Mouse (Mus musculus) skeletal muscle tissue, postnatal 0 days (tissue): Measurements from ENCODE around the gene Elmo3. TPM values are rescaled to one million over a fixed set of nuclear protein-coding genes. Genes with fewer than 3 reads are reported as not detected.

Experiments used
- microRNA counts: library from miRNA; unstranded; fragments of <30 nt; microRNA quantifications from one replicate; lab custom pipeline; 2015
- microRNA-seq, 2 experiments: library from miRNA; unstranded; fragments of <30 nt; microRNA quantifications; one replicate each; pipeline ENCODE4; 2016
- polyA plus RNA-seq: library from polyadenylated mRNA; unstranded; fragments of >200 nt; fragmentation: Nextera tagmentation; extraction: Ambion mirVana; gene quantifications from 2 replicates; pipeline ENCODE4 v1.2.1, GENCODE M21; 2015

The Elmo3 gene
- 2.3 and 3.0 TPM in 2 replicates for polyA plus RNA-seq

DNA sequence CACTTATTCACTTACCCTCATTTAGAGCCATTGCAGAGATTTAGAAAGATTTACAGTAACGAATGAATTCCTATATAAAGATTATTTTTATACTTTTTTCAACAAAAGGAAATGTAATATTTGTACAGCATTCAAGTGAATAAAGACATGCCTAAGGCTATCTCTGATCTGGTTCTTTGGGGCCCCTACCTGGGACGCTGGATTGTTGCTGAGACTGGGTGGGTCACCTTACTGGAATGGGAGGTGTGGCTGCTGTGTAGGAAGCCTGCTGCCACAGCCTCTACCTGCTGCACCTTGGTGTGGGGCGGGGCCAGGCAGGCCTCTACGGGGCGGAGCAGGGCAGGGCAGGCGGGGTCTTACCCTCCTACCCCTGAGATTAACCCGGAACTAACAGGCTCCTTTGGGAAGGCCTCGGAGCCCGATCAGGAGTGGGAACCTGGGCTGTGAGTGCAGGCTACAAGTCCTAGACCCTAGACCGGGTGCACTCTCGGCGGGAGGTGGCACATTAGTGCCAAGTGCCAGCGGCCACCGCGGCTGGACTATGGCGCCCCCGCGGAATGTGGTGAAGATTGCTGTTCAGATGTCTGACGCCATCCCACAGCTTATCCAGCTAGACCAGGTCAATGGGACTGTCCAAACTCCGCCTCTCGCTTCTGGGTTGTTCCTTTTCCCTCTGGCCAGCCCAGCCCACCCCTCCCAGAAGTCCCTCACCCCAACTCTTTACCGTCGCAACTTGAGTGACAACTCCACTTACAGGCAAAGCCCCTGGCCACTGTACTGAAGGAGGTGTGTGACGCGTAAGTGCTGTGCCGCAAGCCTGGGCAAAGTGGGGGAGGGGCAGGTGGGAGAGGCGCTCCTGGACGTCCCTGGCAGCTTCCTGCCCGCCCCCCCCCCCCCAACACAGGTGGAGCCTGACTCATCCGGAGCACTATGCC is at the start of gene Elmo3:
TSS of gene Elmo3 (plus strand) at position 391 of the 935 bp plus-strand sequence.

DNA sequence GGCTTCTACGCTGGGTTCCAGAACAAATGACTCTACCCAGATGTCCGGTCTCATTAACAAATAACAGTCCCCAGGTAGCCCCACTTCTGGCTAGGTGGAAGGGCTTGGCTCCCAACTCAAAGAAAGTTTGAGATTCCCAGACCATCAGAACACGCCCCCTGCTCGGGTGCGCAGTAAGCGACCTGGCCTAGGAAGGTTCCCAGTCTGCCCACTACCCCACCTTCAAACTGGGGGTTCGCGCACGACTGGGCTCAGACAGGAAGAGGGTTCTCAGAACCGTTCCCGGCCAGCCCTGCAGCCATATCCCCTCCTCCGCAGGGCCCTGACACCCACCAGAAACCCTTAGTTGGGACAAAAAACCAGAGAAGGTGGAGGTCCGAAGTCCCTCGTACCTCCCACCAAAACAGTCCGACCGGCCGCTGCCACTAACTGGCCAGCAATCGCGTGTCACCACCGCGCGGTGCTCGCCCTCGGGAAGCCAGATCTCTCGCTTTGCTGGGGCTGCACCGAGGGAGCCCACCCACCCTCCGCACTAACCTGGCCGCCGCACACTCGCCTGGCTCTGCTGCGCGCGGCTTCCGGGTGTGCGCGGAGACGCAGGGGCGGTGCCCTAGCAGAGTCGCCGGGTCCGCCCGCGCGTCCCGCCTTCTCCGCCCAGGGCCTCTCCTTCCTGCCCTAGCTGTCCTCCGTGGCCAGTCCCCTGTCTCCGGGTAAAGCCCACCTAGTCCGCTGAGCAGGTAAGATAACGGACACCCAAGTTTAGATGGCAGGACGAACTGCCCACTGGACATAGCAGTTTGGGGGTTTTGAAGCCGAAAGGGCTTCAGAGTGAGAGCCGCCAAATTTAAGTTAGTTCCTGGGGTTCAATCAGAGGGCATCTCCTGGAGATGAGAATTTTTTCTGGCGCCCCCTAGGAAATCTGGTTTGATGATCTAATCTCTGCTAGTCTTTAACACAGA is 41.1 kb upstream of the Elmo3 start, which contains the start of the genes Tradd and Fbxl8:
TSS of gene Tradd (minus strand) at position 586 of the 959 bp plus-strand sequence.
TSS of gene Fbxl8 (plus strand) at position 625 of the 959 bp plus-strand sequence.

DNA sequence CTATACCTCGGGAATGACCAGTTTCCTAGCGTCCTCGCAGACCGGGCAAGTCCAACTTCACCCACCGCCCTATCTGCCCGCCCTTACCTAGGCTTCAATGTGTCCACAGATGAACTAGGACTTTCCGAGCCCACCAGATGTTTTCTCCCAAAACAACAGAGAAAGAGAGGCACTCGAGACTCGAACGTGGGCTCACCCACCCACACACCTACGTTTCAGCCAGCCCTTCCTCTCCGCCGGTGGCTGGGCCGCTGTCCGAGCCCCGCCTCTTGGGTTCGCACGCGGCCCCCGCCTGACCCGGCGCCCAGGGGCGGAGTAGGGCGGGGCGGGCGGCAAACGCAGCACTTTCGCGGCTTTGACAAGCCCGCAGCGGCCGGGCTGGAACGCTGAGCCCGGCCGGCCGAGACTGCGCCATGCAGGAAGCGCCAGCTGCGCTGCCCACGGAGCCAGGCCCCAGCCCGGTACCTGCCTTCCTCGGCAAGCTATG is 35.9 kb upstream of the Elmo3 start, which contains the start of gene Hsf4:
TSS of gene Hsf4 (plus strand) at position 341 of the 487 bp plus-strand sequence.

DNA sequence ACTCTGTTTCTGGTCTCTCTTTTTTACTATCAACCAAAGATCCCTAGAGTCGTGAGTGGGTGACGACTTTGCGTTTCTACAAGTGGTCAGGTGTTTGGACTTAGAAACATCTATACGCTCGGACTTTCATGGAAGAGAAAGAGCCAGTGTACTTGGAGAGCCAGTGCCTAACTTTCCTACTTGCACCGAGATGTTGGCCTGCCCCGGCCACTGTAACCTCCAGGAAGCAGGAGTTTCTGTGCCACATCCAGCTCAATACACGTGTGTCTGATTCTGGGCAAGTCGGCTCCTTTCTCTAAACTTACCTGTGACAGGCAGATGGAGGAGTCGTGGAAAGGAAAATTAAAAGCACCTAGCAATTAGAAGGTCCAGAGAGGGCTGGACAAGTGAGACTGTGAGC is 29.6 kb upstream of the Elmo3 start, which contains the start of gene Nol3:
TSS of gene Nol3 (plus strand) at position 301 of the 400 bp plus-strand sequence.

DNA sequence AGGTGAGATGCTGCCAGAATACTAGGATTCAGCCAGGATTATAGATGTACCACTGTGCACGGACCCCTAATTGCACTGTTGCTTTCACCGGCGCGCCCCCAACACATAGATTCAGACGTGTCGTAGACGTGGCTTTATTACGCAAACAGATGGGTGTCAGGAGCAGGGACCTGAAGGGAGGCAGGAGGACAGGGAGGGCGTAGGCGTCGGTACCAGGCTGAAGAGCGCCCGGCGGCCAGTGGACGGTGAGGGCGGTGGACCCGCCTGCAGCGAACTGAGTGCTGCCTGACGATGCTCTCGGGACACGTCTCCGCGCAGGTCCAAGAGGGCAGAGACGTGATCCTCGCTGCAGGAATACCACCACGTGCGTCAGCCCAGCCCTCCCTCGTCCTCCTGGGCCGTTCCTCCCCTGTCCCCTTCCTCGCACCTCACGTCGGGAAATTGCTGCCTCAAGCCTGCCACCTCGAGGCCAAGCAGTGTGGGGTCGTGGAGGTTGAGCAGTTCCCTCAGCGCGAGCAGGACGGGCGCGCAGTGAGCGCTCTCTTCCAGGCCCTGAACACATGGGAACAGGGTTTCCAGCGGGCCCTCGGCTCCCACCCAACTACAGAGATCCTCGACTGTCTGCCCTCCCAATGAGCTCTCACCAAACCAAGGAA is 15.5 kb upstream of the Elmo3 start, which contains the start of gene 4931428F04Rik:
TSS of gene 4931428F04Rik (minus strand) at position 60 of the 656 bp plus-strand sequence.

DNA sequence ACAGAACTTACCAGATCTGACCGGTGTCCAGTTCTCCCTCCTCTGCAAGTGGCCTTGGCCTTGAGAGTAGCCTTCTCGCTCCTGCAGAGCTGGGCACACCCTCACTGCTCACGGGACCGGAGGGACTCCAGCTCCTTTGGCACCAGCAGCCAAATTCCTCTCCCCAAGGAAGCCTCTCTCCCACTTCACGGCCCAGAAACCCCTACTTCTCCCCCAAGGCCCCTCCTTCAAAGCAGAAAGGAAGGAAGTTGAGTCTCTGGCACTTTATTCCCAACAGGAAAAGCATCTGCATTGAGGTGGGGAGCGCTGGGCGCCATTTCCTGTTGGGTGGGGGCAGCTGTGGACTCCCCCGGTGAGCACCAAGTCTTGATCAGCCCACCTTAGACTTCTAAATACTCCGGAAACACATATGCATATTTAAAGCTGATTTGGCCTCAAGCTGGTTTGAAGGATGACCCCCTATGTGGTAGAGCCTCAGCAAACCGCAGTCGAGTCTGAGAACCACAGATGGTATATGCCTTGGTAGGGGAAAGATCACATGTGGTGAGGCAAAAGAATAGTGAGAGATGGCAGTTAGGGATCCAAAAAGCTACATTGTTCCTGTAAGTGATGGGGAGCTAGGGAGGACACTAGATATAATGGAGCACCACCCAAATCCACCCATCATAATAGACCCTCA is 9.4 kb upstream of the Elmo3 start, which contains the start of gene Exoc3l:
TSS of gene Exoc3l (minus strand) at position 207 of the 679 bp plus-strand sequence.

DNA sequence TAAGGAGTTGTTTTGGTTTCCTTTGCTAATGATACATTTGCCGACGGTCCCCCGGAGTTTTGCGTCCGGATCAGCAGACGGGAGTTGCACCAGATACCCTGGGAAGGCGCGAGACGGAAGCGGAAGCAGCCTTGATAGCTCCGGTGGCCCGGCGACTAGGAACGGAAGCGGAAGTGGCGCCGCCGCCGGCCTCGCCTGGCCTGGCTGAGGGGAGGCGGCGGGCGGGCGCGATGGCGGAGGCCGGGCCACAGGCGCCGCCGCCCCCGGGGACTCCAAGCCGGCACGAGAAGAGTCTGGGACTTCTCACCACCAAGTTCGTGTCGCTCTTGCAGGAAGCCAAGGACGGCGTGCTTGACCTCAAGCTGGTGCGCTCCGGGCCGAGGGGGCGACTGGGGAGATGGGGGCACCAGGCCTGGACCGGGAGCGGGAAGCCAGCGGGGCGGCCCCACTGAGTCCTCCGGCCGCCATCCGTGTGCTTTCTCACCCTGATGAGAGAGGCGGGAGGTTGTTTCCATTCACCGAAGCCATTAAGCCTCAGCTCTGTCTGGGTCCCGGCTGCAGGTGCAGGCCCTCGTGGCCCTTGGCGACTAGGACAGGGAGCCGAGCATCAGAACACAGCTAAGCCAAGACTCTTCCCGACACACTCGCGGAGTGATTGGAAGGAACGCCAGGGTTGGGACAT is 7.7 kb upstream of the Elmo3 start, which contains the start of gene E2f4:
TSS of gene E2f4 (plus strand) at position 153 of the 682 bp plus-strand sequence.

DNA sequence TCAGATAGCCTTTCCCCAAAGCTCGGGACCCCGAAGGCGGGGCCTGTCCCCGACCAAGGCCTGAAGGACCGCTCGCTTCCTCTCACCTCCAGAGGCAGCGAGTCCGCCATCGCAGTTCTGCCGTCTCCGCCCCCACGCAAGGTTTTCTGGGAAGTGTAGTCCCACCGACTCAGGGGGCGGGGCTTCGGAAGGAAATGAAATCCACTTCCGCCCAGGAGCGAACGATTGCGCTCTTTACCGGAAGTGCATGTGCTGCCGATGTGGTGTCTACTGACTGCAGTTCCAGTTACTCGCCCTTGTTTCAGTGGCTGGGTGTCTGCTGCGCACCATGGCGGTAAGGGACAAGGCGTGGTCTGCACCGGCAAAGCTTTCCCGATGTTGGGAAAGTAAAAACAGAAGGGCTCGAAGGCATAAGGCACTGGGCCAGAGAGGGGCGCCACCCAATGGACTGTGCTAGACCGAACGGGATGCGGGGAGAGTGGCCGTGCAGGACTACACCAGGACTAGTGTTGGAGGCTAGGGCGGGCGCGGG is 20.8 kb downstream of the Elmo3 start, which contains the start of the genes Lrrc29 and Tmem208:
TSS of gene Lrrc29 (minus strand) at position 138 of the 532 bp plus-strand sequence.
TSS of gene Tmem208 (plus strand) at position 214 of the 532 bp plus-strand sequence.

DNA sequence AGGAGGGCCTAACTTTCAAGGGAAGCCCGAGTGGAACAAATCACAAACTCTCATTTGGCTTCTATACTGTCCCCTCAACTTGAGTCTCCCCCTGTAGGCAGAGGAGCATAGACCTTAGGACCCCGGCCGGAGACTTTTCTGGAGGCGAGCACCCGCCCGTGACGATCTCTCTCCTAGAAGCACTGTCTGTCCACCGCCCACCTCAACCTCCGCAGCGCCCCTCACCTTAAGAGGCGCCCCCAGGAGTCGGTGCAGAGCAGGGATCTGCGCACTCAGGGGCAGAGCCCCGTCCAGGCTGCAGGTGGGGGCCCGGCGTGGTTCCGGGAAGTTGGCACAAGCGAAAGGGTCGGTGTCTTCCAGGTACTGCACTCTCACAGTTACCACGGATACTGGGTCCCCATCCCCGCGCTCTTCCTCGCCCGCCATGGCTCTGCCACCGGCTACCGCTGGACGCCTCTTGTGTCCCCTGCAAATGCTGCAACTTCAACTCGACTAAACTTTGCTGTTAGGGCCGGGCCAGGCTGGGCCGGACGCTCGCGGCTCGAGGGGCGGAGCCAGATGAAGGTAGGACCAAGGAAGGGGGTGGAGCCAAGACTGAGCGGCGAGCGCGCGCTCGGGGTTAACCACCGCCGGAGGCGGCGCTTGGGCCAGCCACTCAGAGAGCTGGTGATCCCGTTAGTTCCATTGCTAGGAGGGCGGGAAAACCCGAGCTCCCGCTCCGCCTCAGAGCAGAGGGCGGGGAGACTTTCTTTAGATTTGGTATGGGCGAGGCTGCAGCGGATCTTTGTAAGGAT is 42.2 kb downstream of the Elmo3 start, which contains the start of gene Fhod1:
TSS of gene Fhod1 (minus strand) at position 526 of the 794 bp plus-strand sequence.

DNA sequence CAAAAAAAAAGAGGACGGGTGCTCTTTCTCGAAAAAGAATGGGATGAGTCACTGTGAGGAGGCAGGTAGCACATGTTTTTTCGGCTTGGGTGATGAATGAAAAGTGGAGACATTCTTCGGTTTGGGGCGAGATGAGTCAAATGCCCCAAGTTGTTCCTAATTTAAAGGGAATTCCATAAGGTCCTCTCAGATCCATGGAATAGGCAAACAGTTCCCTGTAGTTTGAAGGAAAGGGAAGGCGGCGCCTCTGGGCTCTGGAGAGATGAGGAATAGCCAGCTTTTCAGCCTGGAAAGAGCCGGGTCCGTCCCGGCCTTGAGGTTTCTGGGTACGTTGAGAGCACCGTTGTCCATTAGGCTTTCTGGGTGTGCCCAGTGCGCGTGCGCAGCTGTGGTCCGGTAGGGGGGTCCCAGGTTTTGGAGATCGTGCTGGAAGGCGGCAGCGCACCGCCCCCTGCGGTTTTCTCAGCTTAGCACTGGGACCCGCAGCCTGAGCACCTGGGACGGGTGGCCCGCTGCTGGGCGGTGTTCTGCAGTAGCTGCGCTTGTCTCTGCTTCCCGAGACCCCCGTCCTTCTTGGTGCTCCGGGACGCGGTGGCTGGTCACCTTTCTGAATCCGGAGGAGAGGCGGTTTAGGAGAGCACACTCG is 43.2 kb downstream of the Elmo3 start, which contains the start of gene Slc9a5:
TSS of gene Slc9a5 (plus strand) at position 394 of the 646 bp plus-strand sequence.

MicroRNA genes within 50 kb of the gene (microRNA counts, 519-probe panel; counts per million panel counts)
- microRNA mmu-miR-328 (lab: Ali Mortazavi, UCI) = 2,628 counts per million, percentile 69 among the panel's probes with 10 or more counts

Small RNA genes within 50 kb of the gene (microRNA-seq; reads per million reads assigned to microRNA genes)
- gene Gm27320 (0 reads per million in 2 experiments), gene Mir328 (353 to 381 reads per million in 2 experiments)

Other genes with a start within 250 kb of the Elmo3 start
- gene Ces3b, start 221.8 kb upstream of the Elmo3 start, polyA plus RNA-seq = not detected in 2 replicates
- not detected in 2 replicates for gene Ces4a, start 173.8 kb upstream of the Elmo3 start, polyA plus RNA-seq
- 32.1 and 36.8 TPM in 2 replicates for gene Cbfb, start 134.9 kb upstream of the Elmo3 start, polyA plus RNA-seq
- 13.8 and 14.6 TPM in 2 replicates for gene D230025D16Rik, start 80.5 kb upstream of the Elmo3 start, polyA plus RNA-seq
- gene B3gnt9, start 50.4 kb upstream of the Elmo3 start, polyA plus RNA-seq = 12.4 and 15.0 TPM in 2 replicates
- 6.5 and 10.0 TPM in 2 replicates for gene Tradd, start 41.0 kb upstream of the Elmo3 start, polyA plus RNA-seq
- gene Fbxl8, start 41.0 kb upstream of the Elmo3 start, polyA plus RNA-seq = 0.85 and 2.0 TPM in 2 replicates
- 0.11 and 0.18 TPM in 2 replicates for gene Hsf4, start 35.8 kb upstream of the Elmo3 start, polyA plus RNA-seq
- gene Nol3, start 29.5 kb upstream of the Elmo3 start, polyA plus RNA-seq = 19.7 and 19.8 TPM in 2 replicates
- 2.1 TPM in 2 replicates for gene 4931428F04Rik, start 15.7 kb upstream of the Elmo3 start, polyA plus RNA-seq
- 4.2 and 6.3 TPM in 2 replicates for gene Exoc3l, start 9.5 kb upstream of the Elmo3 start, polyA plus RNA-seq
- 28.1 and 28.5 TPM in 2 replicates for gene E2f4, start 7.9 kb upstream of the Elmo3 start, polyA plus RNA-seq
- gene Lrrc29, start 20.7 kb downstream of the Elmo3 start, polyA plus RNA-seq = 2.5 and 2.8 TPM in 2 replicates
- gene Tmem208, start 20.8 kb downstream of the Elmo3 start, polyA plus RNA-seq = 70.3 and 73.5 TPM in 2 replicates
- 0.82 and 1.1 TPM in 2 replicates for gene Fhod1, start 42.4 kb downstream of the Elmo3 start, polyA plus RNA-seq
- gene Slc9a5, start 43.2 kb downstream of the Elmo3 start, polyA plus RNA-seq = 0.45 and 0.52 TPM in 2 replicates
- gene Plekhg4, start 67.7 kb downstream of the Elmo3 start, polyA plus RNA-seq = 0.12 and 0.18 TPM in 2 replicates
- gene Kctd19, start 107.9 kb downstream of the Elmo3 start, polyA plus RNA-seq = 0.29 TPM in 1 of 2 replicates, not detected in the other
- gene Lrrc36, start 108.0 kb downstream of the Elmo3 start, polyA plus RNA-seq = 0.94 and 1.2 TPM in 2 replicates
- 630 and 718 TPM in 2 replicates for gene Tppp3, start 165.9 kb downstream of the Elmo3 start, polyA plus RNA-seq
- 22.4 and 24.2 TPM in 2 replicates for gene Zdhhc1, start 191.3 kb downstream of the Elmo3 start, polyA plus RNA-seq
- gene Hsd11b2, start 213.2 kb downstream of the Elmo3 start, polyA plus RNA-seq = 6.9 TPM in 2 replicates